Mouse (Mus musculus): ENCODE measurements around the gene Nt5c3b.

Gene Nt5c3b

DNA sequence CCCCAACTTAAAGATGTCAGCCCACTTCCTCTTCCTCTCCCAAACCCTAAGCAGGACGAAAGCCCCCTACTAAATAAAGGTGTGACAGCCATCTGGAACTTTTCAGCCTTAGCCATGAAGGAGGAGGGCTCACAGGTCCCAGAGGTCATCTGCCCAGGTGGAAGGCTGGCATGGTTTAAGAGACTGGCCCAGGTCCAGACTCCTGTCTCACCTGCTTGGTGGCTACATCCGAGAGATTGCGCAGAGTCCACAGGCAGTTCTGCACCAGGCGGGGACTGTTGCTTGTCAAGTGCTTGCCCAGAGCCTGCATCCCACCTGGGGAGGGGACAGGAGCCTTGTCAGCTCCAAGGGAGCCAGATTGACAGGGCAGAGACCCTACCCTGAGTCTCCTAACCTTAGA, 62.3 kb downstream of the Nt5c3b start:
- DNase-seq (ENCODE audit: low spot score), result no peak

DNA sequence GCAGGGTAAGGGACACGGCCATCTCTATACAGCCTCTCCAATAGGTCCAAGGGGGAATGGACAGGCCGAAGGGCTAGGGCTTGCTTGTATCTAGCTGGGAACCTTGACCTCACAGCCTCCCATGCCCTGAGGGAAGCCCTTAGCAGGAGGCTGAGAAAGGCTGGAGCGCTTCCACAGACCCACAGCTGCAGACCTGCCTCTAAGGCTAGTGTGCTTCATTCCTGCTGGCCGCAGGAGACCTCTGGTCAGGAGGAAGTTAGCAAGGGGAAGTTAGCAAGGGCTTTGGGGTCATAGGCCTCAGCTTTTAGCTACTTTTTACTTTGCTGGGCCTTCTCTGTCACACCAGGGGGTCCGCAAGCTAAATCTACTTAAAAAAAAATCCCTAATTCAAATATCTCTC, 63.2 kb downstream of the Nt5c3b start:
- DNase-seq (ENCODE audit: low spot score), result no peak

DNA sequence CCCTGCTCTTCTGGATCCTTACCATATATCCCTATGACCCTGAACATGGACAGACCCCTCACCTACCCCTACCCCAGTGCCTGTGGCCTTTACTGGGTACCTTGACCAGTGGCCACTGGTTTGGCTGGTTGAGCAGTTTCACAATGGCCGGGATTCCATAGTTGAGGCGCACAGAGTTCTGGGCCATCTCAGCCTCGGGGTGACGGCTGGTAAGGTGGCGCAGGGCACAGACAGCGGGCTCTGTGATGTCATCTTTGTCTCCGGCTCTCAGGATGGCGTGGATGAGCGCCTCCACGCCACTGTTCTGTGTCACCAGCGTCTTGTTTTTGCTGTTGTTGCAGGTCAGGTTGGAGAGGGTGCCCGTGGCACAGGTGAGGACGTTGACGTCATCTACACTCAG, 63.6 kb downstream of the Nt5c3b start:
- no peak for DNase-seq (ENCODE audit: low spot score)

- DNase-seq (ENCODE audit: low spot score), result no peak
These were observed 64.7 kb downstream of the Nt5c3b start for GRCm38 (mm10) chr11:100376746-100377389.

- DNase-seq (ENCODE audit: low spot score), result no peak
These were observed 65.6 kb downstream of the Nt5c3b start for GRCm38 (mm10) chr11:100376005-100376404.

DNA sequence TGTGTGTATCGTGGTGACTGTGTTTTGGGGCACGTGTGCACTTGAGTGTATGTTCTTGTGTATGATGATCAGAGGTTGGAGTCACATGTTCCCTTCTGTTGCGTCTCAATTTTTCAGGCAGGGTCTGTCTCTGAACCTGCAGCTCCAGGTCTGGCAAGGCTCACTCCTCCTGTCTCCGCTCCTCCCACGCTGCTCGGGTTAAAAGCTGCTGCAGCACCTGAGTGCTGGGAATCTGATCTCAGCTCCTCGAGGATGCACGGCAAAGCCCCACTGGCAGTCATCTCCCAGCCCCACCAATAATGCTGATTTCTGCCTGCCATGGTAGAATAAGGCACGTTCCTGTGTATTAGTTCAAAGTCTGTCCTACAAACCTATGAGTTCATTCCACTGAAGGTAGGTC, 66.5 kb downstream of the Nt5c3b start:
- DNase-seq (ENCODE audit: low spot score), result no peak

Data from ovary, postnatal 36 days (tissue).